Mouse (Mus musculus): ENCODE measurements around the gene Pcnx2. TPM values are rescaled to one million over a fixed set of nuclear protein-coding genes. Genes with fewer than 3 reads are reported as not detected.

Gene Pcnx2
- polyA plus RNA-seq, 1 experiment from 2014 or later, result 0.11 TPM

DNA sequence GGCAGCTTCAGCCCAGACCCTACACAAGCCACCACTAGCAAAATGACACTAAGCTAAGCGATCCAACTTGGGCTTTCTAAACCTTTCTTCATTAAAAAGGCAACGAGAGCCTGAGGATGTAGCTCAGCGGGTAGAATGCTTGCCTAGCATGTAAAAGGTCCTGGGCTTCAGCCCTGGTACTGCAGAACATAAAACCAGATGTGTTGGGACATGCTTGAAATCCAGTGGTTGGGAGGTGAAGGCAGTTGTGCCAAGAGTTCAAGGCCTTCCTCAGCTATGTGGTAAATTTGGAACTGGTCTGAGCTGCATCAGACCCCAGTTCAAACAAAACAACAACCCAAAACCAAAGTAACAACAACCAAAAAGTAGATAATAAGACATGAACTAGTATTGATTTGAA lies 121.8 kb downstream of the Pcnx2 start:
- H3K4me1 ChIP-seq (ENCODE audit: control insufficient read depth in 2 of 2, insufficient read depth in 2 of 2, low read length in 2 of 2), result peaks cover 0 to 4% of the 10 kb centered on the region in 2 experiments; a peak in 1 of 4 replicates
- ATAC-seq (ENCODE audit: insufficient number of reproducible peaks, insufficient read depth, low FRiP score, low read depth), result no peak
- H3K9ac ChIP-seq (ENCODE audit: low read length), result no peak overlapping the region
- no peak overlapping the region for H3K4me3 ChIP-seq (ENCODE audit: control insufficient read depth in 1 of 2, insufficient read depth in 1 of 2, low read depth in 1 of 2, low read length in 2 of 2)
- no peaks in the 10 kb centered on the region for H3K27me3 ChIP-seq (ENCODE audit: control insufficient read depth, insufficient read depth, low read length)
- H3K36me3 ChIP-seq (ENCODE audit: control insufficient read depth, insufficient read depth, low read length), result no peaks in the 10 kb centered on the region
- H3K9me3 ChIP-seq (ENCODE audit: control insufficient read depth, low read length), result no peaks in the 10 kb centered on the region
- no peak overlapping the region for H3K27ac ChIP-seq (replicated peaks in 1 of 2; ENCODE audit: control insufficient read depth in 1 of 2, insufficient read depth in 1 of 2, low read depth in 2 of 2, low read length in 2 of 2)
- no peak overlapping the region for H3K4me2 ChIP-seq (ENCODE audit: low read length)
- WGBS, result 90% methylated on average over 3 of the region's 3 CpGs

GRCm38 (mm10) chr8:125775031-125775430 lies 123.1 kb downstream of the Pcnx2 start:
- 59% methylated on average over 3 of the region's 3 CpGs for WGBS
- no peak overlapping the region for H3K4me2 ChIP-seq (ENCODE audit: low read length)
- H3K4me3 ChIP-seq (ENCODE audit: control insufficient read depth in 1 of 2, insufficient read depth in 1 of 2, low read depth in 1 of 2, low read length in 2 of 2), result no peak overlapping the region
- no peaks in the 10 kb centered on the region for H3K27me3 ChIP-seq (ENCODE audit: control insufficient read depth, insufficient read depth, low read length)
- no peak overlapping the region for H3K9ac ChIP-seq (ENCODE audit: low read length)
- no peaks in the 10 kb centered on the region for H3K9me3 ChIP-seq (ENCODE audit: control insufficient read depth, low read length)
- no peak for ATAC-seq (ENCODE audit: insufficient number of reproducible peaks, insufficient read depth, low FRiP score, low read depth)
- H3K36me3 ChIP-seq (ENCODE audit: control insufficient read depth, insufficient read depth, low read length), result no peaks in the 10 kb centered on the region
- H3K4me1 ChIP-seq (ENCODE audit: control insufficient read depth in 2 of 2, insufficient read depth in 2 of 2, low read length in 2 of 2), result peaks cover 0 to 2% of the 10 kb centered on the region in 2 experiments; a peak in 1 of 4 replicates
- no peak overlapping the region for H3K27ac ChIP-seq (replicated peaks in 1 of 2; ENCODE audit: control insufficient read depth in 1 of 2, insufficient read depth in 1 of 2, low read depth in 2 of 2, low read length in 2 of 2)

DNA sequence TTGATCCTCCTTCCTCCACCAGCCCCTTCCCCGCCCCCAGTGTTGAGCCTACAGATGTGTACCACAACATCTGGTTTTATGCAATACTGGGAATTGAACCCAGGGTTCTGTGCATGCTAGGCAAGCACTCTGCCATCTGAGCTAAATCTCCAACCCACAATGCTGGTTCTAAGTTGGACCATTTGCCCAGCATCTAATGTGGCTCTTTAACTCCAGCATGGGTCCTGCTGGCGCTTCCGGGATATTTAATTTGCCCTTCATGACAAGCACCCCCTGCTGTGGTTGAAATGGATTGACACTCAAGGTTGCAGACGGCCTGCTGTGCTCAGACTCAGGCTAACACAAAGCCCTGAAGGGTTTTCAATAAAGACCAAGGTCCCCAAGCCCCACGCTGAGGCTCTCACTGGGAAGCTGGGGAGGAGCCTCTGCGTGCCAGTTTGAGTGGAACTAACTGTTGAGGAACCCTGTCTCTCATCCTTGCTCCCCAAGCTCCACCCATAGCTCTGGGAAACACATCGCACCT lies 124.8 kb downstream of the Pcnx2 start:
- Histone ChIP-seq H3K9me3 (ENCODE audit: control insufficient read depth, low read length) (no peaks in the 10 kb centered on the region), H3K27ac (replicated peaks in 1 of 2; ENCODE audit: control insufficient read depth in 1 of 2, insufficient read depth in 1 of 2, low read depth in 2 of 2, low read length in 2 of 2) (no peak overlapping the region), H3K27me3 (ENCODE audit: control insufficient read depth, insufficient read depth, low read length) (no peaks in the 10 kb centered on the region), H3K4me1 (ENCODE audit: control insufficient read depth in 2 of 2, insufficient read depth in 2 of 2, low read length in 2 of 2) (peaks cover 0 to 2% of the 10 kb centered on the region in 2 experiments; a peak in 1 of 4 replicates), H3K4me3 (ENCODE audit: control insufficient read depth in 1 of 2, insufficient read depth in 1 of 2, low read depth in 1 of 2, low read length in 2 of 2) (no peak overlapping the region), H3K9ac (ENCODE audit: low read length) (no peak overlapping the region), H3K4me2 (ENCODE audit: low read length) (no peak overlapping the region), H3K36me3 (ENCODE audit: control insufficient read depth, insufficient read depth, low read length) (no peaks in the 10 kb centered on the region)
- ATAC-seq (ENCODE audit: insufficient number of reproducible peaks, insufficient read depth, low FRiP score, low read depth), result no peak
- WGBS, result 58% methylated on average over 7 of the region's 7 CpGs

DNA sequence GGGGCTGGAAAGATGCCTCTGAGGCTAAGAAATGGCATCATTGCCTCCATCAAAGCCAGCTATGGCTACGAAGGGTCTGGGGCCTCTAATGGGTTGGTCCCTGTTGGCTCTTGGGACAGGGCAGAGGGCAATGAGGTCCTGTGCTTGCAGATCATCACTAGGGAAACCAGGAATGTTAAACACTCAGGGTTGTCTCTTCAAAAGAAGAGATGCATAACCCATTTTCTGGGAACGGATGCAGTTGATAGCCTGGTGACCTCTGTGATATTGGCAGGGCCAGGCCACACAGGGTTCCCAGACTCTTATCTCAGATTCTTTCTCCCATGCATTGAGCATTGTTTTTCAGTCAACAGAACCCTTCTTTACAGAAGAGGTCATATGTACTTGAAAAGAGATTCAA lies 125.8 kb downstream of the Pcnx2 start:
- WGBS, result 23% methylated on average over 2 of the region's 2 CpGs
- no peak overlapping the region for H3K9ac ChIP-seq (ENCODE audit: low read length)
- H3K27ac ChIP-seq (replicated peaks in 1 of 2; ENCODE audit: control insufficient read depth in 1 of 2, insufficient read depth in 1 of 2, low read depth in 2 of 2, low read length in 2 of 2), result no peak overlapping the region
- peaks cover 0 to 2% of the 10 kb centered on the region in 2 experiments; a peak in 1 of 4 replicates for H3K4me1 ChIP-seq (ENCODE audit: control insufficient read depth in 2 of 2, insufficient read depth in 2 of 2, low read length in 2 of 2)
- ATAC-seq (ENCODE audit: insufficient number of reproducible peaks, insufficient read depth, low FRiP score, low read depth), result no peak
- no peak overlapping the region for H3K4me2 ChIP-seq (ENCODE audit: low read length)
- no peaks in the 10 kb centered on the region for H3K27me3 ChIP-seq (ENCODE audit: control insufficient read depth, insufficient read depth, low read length)
- H3K4me3 ChIP-seq (ENCODE audit: control insufficient read depth in 1 of 2, insufficient read depth in 1 of 2, low read depth in 1 of 2, low read length in 2 of 2), result no peak overlapping the region
- no peaks in the 10 kb centered on the region for H3K36me3 ChIP-seq (ENCODE audit: control insufficient read depth, insufficient read depth, low read length)
- no peaks in the 10 kb centered on the region for H3K9me3 ChIP-seq (ENCODE audit: control insufficient read depth, low read length)

DNA sequence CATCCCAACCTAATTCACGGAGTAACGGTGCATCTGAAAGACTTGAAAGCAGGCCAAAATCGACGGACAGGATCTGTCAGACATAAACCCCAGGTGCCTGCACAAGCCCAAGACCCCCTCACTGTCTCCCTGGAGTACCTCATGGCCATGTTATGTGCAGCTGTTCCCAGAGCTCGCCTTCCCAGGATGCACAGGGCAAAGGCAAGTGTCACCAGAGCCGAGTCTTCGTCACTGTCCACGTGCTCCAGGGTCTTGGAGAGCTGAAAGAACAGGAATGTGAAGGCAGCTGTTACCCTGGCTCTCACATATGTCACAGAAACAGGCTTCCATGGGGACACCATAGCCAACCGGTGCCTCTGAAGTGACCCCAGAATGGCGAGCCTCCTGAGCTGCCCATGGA lies 130.0 kb downstream of the Pcnx2 start:
- H3K27me3 ChIP-seq (ENCODE audit: control insufficient read depth, insufficient read depth, low read length), result no peaks in the 10 kb centered on the region
- no peak for ATAC-seq (ENCODE audit: insufficient number of reproducible peaks, insufficient read depth, low FRiP score, low read depth)
- no peak overlapping the region for H3K9ac ChIP-seq (ENCODE audit: low read length)
- no peaks in the 10 kb centered on the region for H3K9me3 ChIP-seq (ENCODE audit: control insufficient read depth, low read length)
- peaks cover 0 to 2% of the 10 kb centered on the region in 2 experiments; a peak in 1 of 4 replicates for H3K4me1 ChIP-seq (ENCODE audit: control insufficient read depth in 2 of 2, insufficient read depth in 2 of 2, low read length in 2 of 2)
- no peak overlapping the region for H3K4me3 ChIP-seq (ENCODE audit: control insufficient read depth in 1 of 2, insufficient read depth in 1 of 2, low read depth in 1 of 2, low read length in 2 of 2)
- H3K27ac ChIP-seq (replicated peaks in 1 of 2; ENCODE audit: control insufficient read depth in 1 of 2, insufficient read depth in 1 of 2, low read depth in 2 of 2, low read length in 2 of 2), result no peak overlapping the region
- H3K4me2 ChIP-seq (ENCODE audit: low read length), result no peak overlapping the region
- 85% methylated on average over 10 of the region's 10 CpGs for WGBS
- H3K36me3 ChIP-seq (ENCODE audit: control insufficient read depth, insufficient read depth, low read length), result no peaks in the 10 kb centered on the region

DNA sequence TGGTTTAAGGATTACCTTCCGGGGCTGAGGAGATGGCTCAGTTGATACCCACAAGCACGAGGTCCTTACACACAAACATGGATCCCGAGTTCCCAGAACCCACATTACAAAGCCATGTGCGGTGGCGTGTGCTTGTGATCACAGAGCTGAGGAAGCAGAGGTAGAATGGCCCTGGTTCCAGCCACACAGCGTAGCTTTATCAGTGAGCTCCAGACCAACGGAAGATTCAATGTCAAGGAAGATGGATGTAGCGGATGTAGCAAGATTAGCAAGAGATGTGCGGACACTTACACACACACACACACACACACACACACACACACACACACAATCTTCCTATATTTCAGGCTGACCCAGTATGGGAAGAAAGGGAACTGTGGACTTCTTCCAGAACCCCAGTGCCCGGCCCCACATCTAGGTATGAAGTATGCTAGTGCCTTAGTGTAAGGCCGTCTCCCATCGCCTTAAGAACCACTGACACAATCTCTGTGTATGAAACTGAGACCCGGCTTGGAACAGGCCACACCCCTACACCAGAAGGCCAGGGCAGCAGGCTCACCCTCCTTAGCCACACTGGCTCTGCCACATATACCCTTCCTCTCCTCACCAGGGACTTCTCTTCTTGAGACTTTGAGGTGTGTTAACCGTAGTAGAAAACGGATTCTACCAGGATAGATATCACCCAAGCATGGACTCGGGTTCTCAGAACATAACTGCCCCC lies 134.9 kb downstream of the Pcnx2 start:
- no peak for ATAC-seq (ENCODE audit: insufficient number of reproducible peaks, insufficient read depth, low FRiP score, low read depth)
- no peak overlapping the region for H3K4me3 ChIP-seq (ENCODE audit: control insufficient read depth in 1 of 2, insufficient read depth in 1 of 2, low read depth in 1 of 2, low read length in 2 of 2)
- no peaks in the 10 kb centered on the region for H3K4me1 ChIP-seq (ENCODE audit: control insufficient read depth in 2 of 2, insufficient read depth in 2 of 2, low read length in 2 of 2)
- no peak overlapping the region for H3K4me2 ChIP-seq (ENCODE audit: low read length)
- WGBS, result 83% methylated on average over 16 of the region's 16 CpGs
- no peaks in the 10 kb centered on the region for H3K9me3 ChIP-seq (ENCODE audit: control insufficient read depth, low read length)
- H3K9ac ChIP-seq (ENCODE audit: low read length), result no peak overlapping the region
- no peak overlapping the region for H3K27ac ChIP-seq (replicated peaks in 1 of 2; ENCODE audit: control insufficient read depth in 1 of 2, insufficient read depth in 1 of 2, low read depth in 2 of 2, low read length in 2 of 2)
- no peaks in the 10 kb centered on the region for H3K27me3 ChIP-seq (ENCODE audit: control insufficient read depth, insufficient read depth, low read length)
- no peaks in the 10 kb centered on the region for H3K36me3 ChIP-seq (ENCODE audit: control insufficient read depth, insufficient read depth, low read length)

DNA sequence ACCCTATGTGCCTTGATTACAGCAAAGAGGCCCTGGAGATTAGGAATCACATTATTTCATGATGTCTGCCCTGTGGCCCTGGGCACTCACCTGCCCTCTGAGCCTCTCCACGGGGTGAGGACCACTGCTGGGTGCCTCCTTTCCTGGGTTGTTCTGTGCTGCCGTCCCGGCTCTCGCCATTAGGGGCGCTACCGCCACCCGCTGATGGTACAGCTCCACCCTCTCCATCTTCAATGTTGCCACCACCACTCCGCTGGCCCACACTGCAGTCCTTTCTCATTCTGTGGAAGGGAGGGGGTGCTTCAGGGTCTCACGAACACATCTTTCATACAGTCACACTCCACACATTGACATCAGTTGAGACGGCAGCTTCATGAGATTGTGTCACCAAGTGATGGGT lies 139.1 kb downstream of the Pcnx2 start:
- ATAC-seq (ENCODE audit: insufficient number of reproducible peaks, insufficient read depth, low FRiP score, low read depth), result no peak
- no peaks in the 10 kb centered on the region for H3K36me3 ChIP-seq (ENCODE audit: control insufficient read depth, insufficient read depth, low read length)
- 52% methylated on average over 10 of the region's 10 CpGs for WGBS
- H3K9me3 ChIP-seq (ENCODE audit: control insufficient read depth, low read length), result no peaks in the 10 kb centered on the region
- no peak overlapping the region for H3K4me3 ChIP-seq (ENCODE audit: control insufficient read depth in 1 of 2, insufficient read depth in 1 of 2, low read depth in 1 of 2, low read length in 2 of 2)
- no peaks in the 10 kb centered on the region for H3K27me3 ChIP-seq (ENCODE audit: control insufficient read depth, insufficient read depth, low read length)
- H3K4me2 ChIP-seq (ENCODE audit: low read length), result no peak overlapping the region
- H3K9ac ChIP-seq (ENCODE audit: low read length), result no peak overlapping the region
- H3K27ac ChIP-seq (replicated peaks in 1 of 2; ENCODE audit: control insufficient read depth in 1 of 2, insufficient read depth in 1 of 2, low read depth in 2 of 2, low read length in 2 of 2), result no peak overlapping the region
- H3K4me1 ChIP-seq (ENCODE audit: control insufficient read depth in 2 of 2, insufficient read depth in 2 of 2, low read length in 2 of 2), result peaks cover 15 to 20% of the 10 kb centered on the region in 2 experiments

All from heart, embryonic 14.5 days (tissue).